Mouse (Mus musculus) spleen, postnatal 14 days (tissue): ENCODE measurements around the gene Snu13.
A peak's percentile ranks its signal among the peaks of the same experiment; 100 is the strongest.

Experiments used
- DNase-seq, 2 experiments: peaks; one replicate each; pipeline ENCODE4 v3.0.0; 2021 to 2022; ENCODE audit warnings: low spot score in 2 of 2

The Snu13 gene

GRCm38 (mm10) chr15:82047080-82047883 is at the start of gene Snu13:
Gene Snu13, minus strand, starts transcription at chr15:82047598.
- DNase-seq: peak; percentile 80 to 91

- DNase-seq: no peak
Measured at GRCm38 (mm10) chr15:82091061-82091460, 43.7 kb upstream of the Snu13 start.

- DNase-seq: no peak
Measured at GRCm38 (mm10) chr15:82087266-82087665, 39.9 kb upstream of the Snu13 start.

- DNase-seq: no peak
Measured at GRCm38 (mm10) chr15:82086131-82086530, 38.7 kb upstream of the Snu13 start.

- DNase-seq: no peak
Measured at GRCm38 (mm10) chr15:82085606-82086005, 38.2 kb upstream of the Snu13 start.

- peak in 1 of 2 experiments; percentile 12 for DNase-seq
Measured at GRCm38 (mm10) chr15:82081161-82081560, 33.8 kb upstream of the Snu13 start.

GRCm38 (mm10) chr15:82079883-82080282 is 32.5 kb upstream of the Snu13 start:
- DNase-seq: no peak

GRCm38 (mm10) chr15:82073490-82073889 is 26.1 kb upstream of the Snu13 start:
- no peak for DNase-seq

- no peak for DNase-seq
Measured at GRCm38 (mm10) chr15:82071816-82072469, 24.5 kb upstream of the Snu13 start.

GRCm38 (mm10) chr15:82069898-82070297 is 22.5 kb upstream of the Snu13 start, which contains the start of gene Mei1:
Gene Mei1, plus strand, starts transcription at chr15:82069996.
- no peak for DNase-seq

GRCm38 (mm10) chr15:82065511-82065910 is 18.1 kb upstream of the Snu13 start:
- DNase-seq: peak in 1 of 2 experiments; percentile 49

- no peak for DNase-seq
Measured at GRCm38 (mm10) chr15:82063909-82064308, 16.5 kb upstream of the Snu13 start.

- DNase-seq: no peak
Measured at GRCm38 (mm10) chr15:82058719-82059201, 11.4 kb upstream of the Snu13 start, which contains the start of gene 4930407I10Rik. Gene 4930407I10Rik, plus strand, starts transcription at chr15:82059151.

GRCm38 (mm10) chr15:82052544-82052943 is 5.1 kb upstream of the Snu13 start:
- no peak for DNase-seq

- no peak for DNase-seq
Measured at GRCm38 (mm10) chr15:82046246-82046891, 1.0 kb downstream of the Snu13 start.

GRCm38 (mm10) chr15:82044166-82044784 is 3.1 kb downstream of the Snu13 start:
- no peak for DNase-seq

GRCm38 (mm10) chr15:82040650-82041049 is 6.7 kb downstream of the Snu13 start:
- DNase-seq: peak in 1 of 2 experiments; percentile 45

- no peak for DNase-seq
Measured at GRCm38 (mm10) chr15:82035904-82036689, 11.3 kb downstream of the Snu13 start.

- DNase-seq: no peak
Measured at GRCm38 (mm10) chr15:82033762-82034161, 13.6 kb downstream of the Snu13 start, which contains the start of gene Desi1. Gene Desi1, minus strand, starts transcription at chr15:82033862.

GRCm38 (mm10) chr15:82032386-82032785 is 15.0 kb downstream of the Snu13 start:
- no peak for DNase-seq

GRCm38 (mm10) chr15:82027726-82028125 is 19.7 kb downstream of the Snu13 start:
- no peak for DNase-seq
